Mouse (Mus musculus) ovary, postnatal 36 days (tissue): ENCODE results near the gene 1700018B08Rik.

Experiments used
- DNase-seq: peaks from one replicate; pipeline ENCODE4 v3.0.0; 2022; ENCODE audit warnings: low spot score, mixed read lengths

1700018B08Rik gene

GRCm38 (mm10) chr8:121497621-121498020 lies 46.5 kb downstream of the 1700018B08Rik start:
- no peak for DNase-seq

- DNase-seq: no peak
Observed at GRCm38 (mm10) chr8:121491633-121492032, 52.5 kb downstream of the 1700018B08Rik start.

- DNase-seq: no peak
Observed at GRCm38 (mm10) chr8:121484072-121484782, 59.9 kb downstream of the 1700018B08Rik start.
